Comparison of ENCODE assay signal across 30 mouse cellular contexts in genomic region chr2:156052816-156053215, GRCm38 (mm10). TPM values are rescaled to one million over a fixed set of nuclear protein-coding genes. Genes with fewer than 3 reads are reported as not detected.
DNase-seq lines count a peak whose midpoint lies in the region; TF ChIP-seq lines count a peak whose summit lies in the region.
"Had no signal": no experiment of that assay in that cellular context is flagged by ENCODE, and none has a peak within 500 bp of the region (broad histone marks: within the 10 kb centered on the region; RNA-seq: fewer than 3 reads in every experiment).

Gene Fer1l4 (minus strand): TSS chr2:156052947.

- TF ChIP-seq POLR2A in thymus, adult 2 months (IDR thresholded peaks at IDR 0.05; ENCODE audit: control insufficient read depth, extremely low read depth, insufficient read depth, low read length, poor library complexity) = no peak

- 0 out of 2 replicates have a peak, but pooled peaks cover 2% of the 10 kb centered on the region for H3K27me3 ChIP-seq in thymus, adult 2 months (ENCODE audit: control insufficient read depth, insufficient read depth, low read length)
- H3K27me3 ChIP-seq: neural tube, embryonic 15.5 days had no signal

- H3K36me3 ChIP-seq in thymus, adult 2 months (ENCODE audit: control insufficient read depth, insufficient read depth, low read length) = no peaks in the 10 kb centered on the region
- H3K36me3 ChIP-seq: embryonic facial prominence, embryonic 13.5 days; forebrain, embryonic 10.5 days; hindbrain, embryonic 13.5 days; neural tube, embryonic 15.5 days had no signal

- H3K27ac ChIP-seq in thymus, adult 2 months (ENCODE audit: control insufficient read depth, insufficient read depth, low read length) = no peak within 1 kb of the TSS
- H3K27ac ChIP-seq: embryonic facial prominence, embryonic 13.5 days; forebrain, embryonic 10.5 days; gastrocnemius, adult 2 months; hindbrain, embryonic 13.5 days; neural tube, embryonic 15.5 days had no signal

- peak; percentile 36 to 51 for DNase-seq in lung, adult 18-20 months
- no peak for DNase-seq in lung, postnatal 4 days
- peak; percentile 51 for DNase-seq in urinary bladder, adult 2 months (ENCODE audit: low spot score)
- no peak for DNase-seq in urinary bladder, postnatal 4 days (ENCODE audit: low spot score in 2 of 2)
- peak; percentile 84 for DNase-seq in urinary bladder, postnatal 14 days (ENCODE audit: low spot score)
- DNase-seq in cerebellum, adult 9-11 months = no peak
- DNase-seq in thymus, adult 2 months = no peak
- DNase-seq: adrenal gland, postnatal 25 days; cerebellum, adult 11-12 months; cerebellum, postnatal 10 days; gastrocnemius, adult 2 months; gastrocnemius, postnatal 36 days; heart, adult 18-20 months; heart, postnatal 4 days; kidney, adult 9 months; kidney, postnatal 10 days; layer of hippocampus, postnatal 36 days; liver, postnatal 0 days; midbrain, embryonic 14.5 days; right cerebral cortex, postnatal 25 days; thymus, postnatal 14 days had no signal

- H3K4me3 ChIP-seq in thymus, adult 2 months (ENCODE audit: control insufficient read depth, insufficient read depth, low read length) = no peak within 1 kb of the TSS
- H3K4me3 ChIP-seq: embryonic facial prominence, embryonic 13.5 days; forebrain, embryonic 10.5 days; gastrocnemius, adult 2 months; hindbrain, embryonic 13.5 days; neural tube, embryonic 15.5 days had no signal

- no peak for TF ChIP-seq CTCF in thymus, adult 2 months (IDR thresholded peaks at IDR 0.05; ENCODE audit: borderline replicate concordance, control insufficient read depth, extremely low read depth, insufficient read depth, low read length, poor library complexity)

- WGBS in thymus, adult 2 months = 87% methylated on average over 9 of the region's 9 CpGs

- peaks cover 4% of the 10 kb centered on the region for H3K4me1 ChIP-seq in thymus, adult 2 months (replicated peaks; ENCODE audit: control insufficient read depth, insufficient read depth, low read length)
- H3K4me1 ChIP-seq: hindbrain, embryonic 13.5 days; neural tube, embryonic 15.5 days had no signal

RNA-seq across cellular contexts. Expression of gene Fer1l4, which starts in this region (rescaled TPM):
- 121 and 126 TPM in 2 replicates for polyA plus RNA-seq in urinary bladder, adult 2 months (2012; rRNA removed)
- polyA plus RNA-seq in thymus, adult 2 months (2012; rRNA removed) = 0.08 and 0.22 TPM in 2 replicates
- polyA plus RNA-seq: forebrain, embryonic 10.5 days; forebrain, embryonic 16.5 days; heart, embryonic 11.5 days; heart, embryonic 16.5 days; hindbrain, embryonic 13.5 days; limb, embryonic 11.5 days; liver, embryonic 11.5 days; liver, postnatal 0 days had no signal

Comparison
In these comparisons a context has a peak if more than half of its experiments do, and no peak if none do; other contexts are left out.
1. RNA of gene Fer1l4 (polyA plus RNA-seq): 121 to 126 TPM in urinary bladder, adult 2 months; 0.08 to 0.22 TPM in thymus, adult 2 months; every median in the first group is over 100 times any median in the second.
2. DNase-seq: peak in lung, adult 18-20 months (2 of 2), urinary bladder, adult 2 months (single experiment) and urinary bladder, postnatal 14 days (single experiment); none in lung, postnatal 4 days (0 of 2), urinary bladder, postnatal 4 days (0 of 2), cerebellum, adult 9-11 months (single experiment) and thymus, adult 2 months (single experiment).